Mouse (Mus musculus): Measurements from ENCODE around the gene Ldlrad3.

DNA sequence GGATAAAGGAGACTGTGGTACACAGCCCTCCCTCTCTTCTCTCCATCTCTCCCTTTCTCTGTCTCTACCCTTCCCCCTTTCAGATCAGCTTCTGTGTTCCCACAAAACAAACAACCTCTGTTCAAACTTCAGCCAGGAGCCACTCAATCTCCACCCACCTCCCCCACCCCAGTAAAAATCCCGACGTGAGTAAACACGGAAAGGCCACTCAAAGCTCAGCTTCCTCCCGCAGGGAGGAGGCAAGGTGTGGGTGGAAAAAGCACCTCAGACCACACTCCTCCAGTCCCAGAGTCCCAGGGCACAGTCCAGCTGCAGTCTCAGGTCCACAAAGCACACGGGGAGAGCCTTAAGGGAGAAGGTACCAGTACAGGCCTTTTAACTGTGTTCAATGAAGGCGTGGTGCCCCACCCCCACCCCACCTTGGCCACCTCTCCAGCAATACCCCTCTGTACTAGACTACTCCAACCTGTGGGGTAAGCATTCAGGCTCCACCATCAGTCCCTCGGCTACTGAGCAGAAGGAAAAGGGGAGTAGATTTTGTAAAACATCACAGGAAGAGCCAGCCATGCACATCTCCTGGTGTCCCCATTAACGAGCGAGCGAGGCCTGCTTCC is 53.1 kb downstream of the Ldlrad3 start:
- no peak for TF ChIP-seq CTCF (IDR thresholded peaks at IDR 0.05; ENCODE audit: control insufficient read depth, insufficient read depth, low read length)
- TF ChIP-seq POLR2A (IDR thresholded peaks at IDR 0.05; ENCODE audit: borderline replicate concordance, control insufficient read depth, low read depth, low read length): no peak

Measured in bone marrow, adult 2 months (tissue).